Mouse (Mus musculus): Measurements from ENCODE around the gene Zfp229. TPM values are rescaled to one million over a fixed set of nuclear protein-coding genes. Genes with fewer than 3 reads are reported as not detected.
"Not testable (repeated sequence)": the region's sequence is repeated elsewhere in the genome, so short reads cannot be mapped to it uniquely, and the experiment has no call there.

Gene Zfp229
- polyA plus RNA-seq, 1 experiment from 2014 or later: 6.1 TPM

DNA sequence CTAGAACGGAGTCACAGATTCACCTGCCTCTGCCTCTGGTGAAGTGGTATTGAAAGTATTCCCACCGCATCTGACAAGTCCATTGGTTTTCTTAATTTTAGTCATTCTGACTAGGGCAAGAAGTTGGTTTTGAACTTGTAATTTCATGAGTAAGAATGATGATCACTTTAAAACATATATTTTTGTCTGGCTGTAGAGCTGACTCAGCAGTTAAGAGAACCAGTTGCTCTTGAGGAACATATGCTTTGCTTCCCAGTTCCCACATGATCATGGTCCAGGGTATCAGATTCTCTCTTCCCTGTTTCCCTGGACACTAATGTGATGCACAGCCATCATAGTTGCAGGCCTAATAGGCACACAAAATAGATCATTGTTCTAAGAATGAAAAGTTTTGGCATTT, 39.7 kb downstream of the Zfp229 start:
- Histone ChIP-seq H3K4me3 (no peak overlapping the region), H3K4me1 (no peaks in the 10 kb centered on the region), H3K9me3 (no peaks in the 10 kb centered on the region), H3K27ac (replicated peaks) (no peak overlapping the region), H3K36me3 (replicated peaks) (no peaks in the 10 kb centered on the region), H3K27me3 (replicated peaks; ENCODE audit: low read depth, poor library complexity, severe bottlenecking) (no peaks in the 10 kb centered on the region)
- WGBS: 86% methylated on average over 2 of the region's 2 CpGs
- DNase-seq (ENCODE audit: low spot score): no peak

- no peaks in the 10 kb centered on the region for H3K27me3 ChIP-seq (replicated peaks; ENCODE audit: low read depth, poor library complexity, severe bottlenecking)
- DNase-seq (ENCODE audit: low spot score): no peak
- WGBS: 83% methylated on average over 4 of the region's 4 CpGs
- H3K4me1 ChIP-seq: no peaks in the 10 kb centered on the region
- H3K27ac ChIP-seq (replicated peaks): no peak overlapping the region
- H3K4me3 ChIP-seq: no peak overlapping the region
- peaks cover 14% of the 10 kb centered on the region; the same call in 1 of the 2 replicates for H3K9me3 ChIP-seq
- no peaks in the 10 kb centered on the region for H3K36me3 ChIP-seq (replicated peaks)
Observed at GRCm38 (mm10) chr17:21792256-21792655, 61.7 kb downstream of the Zfp229 start.

DNA sequence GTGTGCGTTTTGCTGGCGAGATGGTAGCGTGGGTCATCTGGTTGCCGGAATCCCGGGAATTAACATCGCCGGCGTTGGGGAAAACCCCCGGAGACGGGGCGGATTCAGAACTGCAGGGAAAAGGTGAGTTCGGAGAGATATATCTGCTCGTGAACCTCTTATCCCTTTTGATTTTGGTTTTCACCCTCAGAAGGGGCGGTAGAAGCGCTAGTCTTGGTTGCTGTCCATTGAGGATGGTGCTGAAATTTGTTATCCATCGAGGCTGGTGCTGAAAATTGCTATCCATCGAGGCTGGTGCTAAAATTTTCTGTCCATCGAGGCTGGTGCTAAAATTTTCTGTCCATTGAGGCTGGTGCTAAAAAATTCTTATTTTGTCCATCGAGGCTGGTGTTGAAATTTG, 70.8 kb downstream of the Zfp229 start:
- H3K27me3 ChIP-seq (replicated peaks; ENCODE audit: low read depth, poor library complexity, severe bottlenecking); H3K27ac ChIP-seq (replicated peaks); H3K4me1 ChIP-seq; H3K4me3 ChIP-seq; H3K36me3 ChIP-seq (replicated peaks): not testable (repeated sequence)
- H3K9me3 ChIP-seq: peaks cover 18% of the 10 kb centered on the region; the same call in 1 of the 2 replicates
- 53% methylated on average over 19 of the region's 19 CpGs for WGBS
- DNase-seq (ENCODE audit: low spot score): peak; percentile 16

Other genes starting within 250 kb of the Zfp229 start
- 8.6 and 9.5 TPM in 2 replicates for gene Zfp53, start 241.8 kb upstream of the Zfp229 start, polyA plus RNA-seq (2016; fragmentation: Nextera tagmentation; extraction: Ambion mirVana)
- gene Zfp52, start 195.3 kb upstream of the Zfp229 start, polyA plus RNA-seq (2016; fragmentation: Nextera tagmentation; extraction: Ambion mirVana): 2.8 and 3.0 TPM in 2 replicates
- gene Zfp948, start 163.8 kb upstream of the Zfp229 start, polyA plus RNA-seq (2016; fragmentation: Nextera tagmentation; extraction: Ambion mirVana): 14.6 and 14.9 TPM in 2 replicates
- gene Zfp983, start 80.2 kb upstream of the Zfp229 start, polyA plus RNA-seq (2016; fragmentation: Nextera tagmentation; extraction: Ambion mirVana): 4.2 and 4.3 TPM in 2 replicates
- gene Gm10226, start 38.9 kb upstream of the Zfp229 start, polyA plus RNA-seq (2016; fragmentation: Nextera tagmentation; extraction: Ambion mirVana): 5.7 and 9.0 TPM in 2 replicates
- gene Zfp760, start 23.1 kb upstream of the Zfp229 start, polyA plus RNA-seq (2016; fragmentation: Nextera tagmentation; extraction: Ambion mirVana): 19.7 and 20.2 TPM in 2 replicates
- 7.1 and 7.2 TPM in 2 replicates for gene Zfp820, start 115.0 kb downstream of the Zfp229 start, polyA plus RNA-seq (2016; fragmentation: Nextera tagmentation; extraction: Ambion mirVana)
- 6.5 and 7.5 TPM in 2 replicates for gene Zfp995, start 179.1 kb downstream of the Zfp229 start, polyA plus RNA-seq (2016; fragmentation: Nextera tagmentation; extraction: Ambion mirVana)
- gene Zfp942, start 231.7 kb downstream of the Zfp229 start, polyA plus RNA-seq (2016; fragmentation: Nextera tagmentation; extraction: Ambion mirVana): 21.8 and 23.8 TPM in 2 replicates
- gene Zfp943, start 231.8 kb downstream of the Zfp229 start, polyA plus RNA-seq (2016; fragmentation: Nextera tagmentation; extraction: Ambion mirVana): 14.1 and 15.6 TPM in 2 replicates